Mouse (Mus musculus) brain, embryonic 14.5 days (tissue): Measurements from ENCODE around the gene Crybg1.

ENCODE experiments used
- CTCF ChIP-seq: fragments of 200-500 bp; IDR thresholded peaks from 2 replicates; pipeline ENCODE4 v1.5.1; 2012; ENCODE audit warnings: inconsistent platforms, mild to moderate bottlenecking, moderate library complexity, borderline replicate concordance; ENCODE audit not compliant: insufficient read depth, insufficient read length; ENCODE audit errors: extremely low read depth
- POLR2A ChIP-seq: fragments of 200-500 bp; IDR thresholded peaks from 2 replicates; pipeline ENCODE4 v1.6.1; 2012; ENCODE audit warnings: mild to moderate bottlenecking, inconsistent platforms, borderline replicate concordance; ENCODE audit not compliant: poor library complexity, insufficient read depth, insufficient read length, severe bottlenecking; ENCODE audit errors: extremely low read depth

DNA sequence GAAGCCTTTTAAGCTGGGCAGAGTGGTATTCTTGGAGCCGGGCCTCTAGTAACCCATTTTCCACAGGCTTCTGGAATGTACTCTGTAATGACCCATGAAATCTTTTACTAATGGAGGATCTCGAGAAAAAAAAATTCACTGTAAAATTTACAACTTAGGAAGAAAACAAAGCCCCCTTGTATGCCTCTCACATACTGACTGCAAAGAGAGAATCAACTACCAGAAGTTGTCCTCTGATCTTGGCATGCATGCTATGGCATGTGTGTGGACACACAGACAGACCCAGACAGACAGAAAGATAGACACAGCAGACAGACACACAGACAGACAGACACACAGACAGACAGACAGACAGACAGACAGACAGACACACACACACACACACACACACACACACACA lies 8.8 kb upstream of the Crybg1 start:
- TF ChIP-seq CTCF (no peak), POLR2A (no peak)
